Mouse (Mus musculus): ENCODE results near the gene Panx2. TPM values are rescaled to one million over a fixed set of nuclear protein-coding genes. Genes with fewer than 3 reads are reported as not detected.

The Panx2 gene
- polyA plus RNA-seq, 1 experiment from 2014 or later = 0.88 TPM

GRCm38 (mm10) chr15:89100823-89101222 is 41.3 kb downstream of the Panx2 start:
- no peak overlapping the region for H3K4me2 ChIP-seq (ENCODE audit: low read depth)
- H3K27me3 ChIP-seq (ENCODE audit: control insufficient read depth, insufficient read depth, low read length) = no peaks in the 10 kb centered on the region
- H3K36me3 ChIP-seq (ENCODE audit: control insufficient read depth, insufficient read depth, low read length) = peaks cover 29% of the 10 kb centered on the region
- H3K4me1 ChIP-seq (ENCODE audit: control insufficient read depth, insufficient read depth, low read length) = no peaks in the 10 kb centered on the region
- 94% methylated on average over 12 of the region's 12 CpGs for WGBS
- H3K9me3 ChIP-seq (ENCODE audit: control insufficient read depth, low read length) = no peaks in the 10 kb centered on the region
- ATAC-seq (ENCODE audit: insufficient read depth, low FRiP score, low TSS enrichment) = no peak
- DNase-seq (ENCODE audit: low spot score) = no peak
- H3K27ac ChIP-seq (ENCODE audit: low read depth, low read length) = no peak overlapping the region
- no peak overlapping the region for H3K9ac ChIP-seq (ENCODE audit: low read length)
- no peak overlapping the region for H3K4me3 ChIP-seq (ENCODE audit: low read depth, low read length)

- WGBS = 89% methylated on average over 5 of the region's 5 CpGs
- DNase-seq (ENCODE audit: low spot score) = no peak
- no peak overlapping the region for H3K27ac ChIP-seq (ENCODE audit: low read depth, low read length)
- no peaks in the 10 kb centered on the region for H3K4me1 ChIP-seq (ENCODE audit: control insufficient read depth, insufficient read depth, low read length)
- no peaks in the 10 kb centered on the region for H3K27me3 ChIP-seq (ENCODE audit: control insufficient read depth, insufficient read depth, low read length)
- no peak overlapping the region for H3K4me3 ChIP-seq (ENCODE audit: low read depth, low read length)
- H3K9ac ChIP-seq (ENCODE audit: low read length) = no peak overlapping the region
- peaks cover 32% of the 10 kb centered on the region for H3K36me3 ChIP-seq (ENCODE audit: control insufficient read depth, insufficient read depth, low read length)
- H3K4me2 ChIP-seq (ENCODE audit: low read depth) = no peak overlapping the region
- no peak for ATAC-seq (ENCODE audit: insufficient read depth, low FRiP score, low TSS enrichment)
- H3K9me3 ChIP-seq (ENCODE audit: control insufficient read depth, low read length) = no peaks in the 10 kb centered on the region
Measured at GRCm38 (mm10) chr15:89102646-89103045, 43.1 kb downstream of the Panx2 start.

- no peak for ATAC-seq (ENCODE audit: insufficient read depth, low FRiP score, low TSS enrichment)
- Histone ChIP-seq H3K4me2 (ENCODE audit: low read depth) (no peak overlapping the region), H3K4me1 (ENCODE audit: control insufficient read depth, insufficient read depth, low read length) (no peaks in the 10 kb centered on the region), H3K27me3 (ENCODE audit: control insufficient read depth, insufficient read depth, low read length) (no peaks in the 10 kb centered on the region), H3K36me3 (ENCODE audit: control insufficient read depth, insufficient read depth, low read length) (peaks cover 36% of the 10 kb centered on the region), H3K9me3 (ENCODE audit: control insufficient read depth, low read length) (no peaks in the 10 kb centered on the region), H3K27ac (ENCODE audit: low read depth, low read length) (no peak overlapping the region), H3K4me3 (ENCODE audit: low read depth, low read length) (no peak overlapping the region), H3K9ac (ENCODE audit: low read length) (no peak overlapping the region)
- no peak for DNase-seq (ENCODE audit: low spot score)
- 87% methylated on average over 10 of the region's 10 CpGs for WGBS
Measured at GRCm38 (mm10) chr15:89103921-89104320, 44.4 kb downstream of the Panx2 start.

- Histone ChIP-seq H3K27ac (ENCODE audit: low read depth, low read length) (no peak overlapping the region), H3K9ac (ENCODE audit: low read length) (no peak overlapping the region), H3K4me2 (ENCODE audit: low read depth) (no peak overlapping the region), H3K36me3 (ENCODE audit: control insufficient read depth, insufficient read depth, low read length) (peaks cover 34% of the 10 kb centered on the region), H3K4me3 (ENCODE audit: low read depth, low read length) (no peak overlapping the region), H3K27me3 (ENCODE audit: control insufficient read depth, insufficient read depth, low read length) (no peaks in the 10 kb centered on the region), H3K4me1 (ENCODE audit: control insufficient read depth, insufficient read depth, low read length) (no peaks in the 10 kb centered on the region), H3K9me3 (ENCODE audit: control insufficient read depth, low read length) (no peaks in the 10 kb centered on the region)
- DNase-seq (ENCODE audit: low spot score) = no peak
- no peak for ATAC-seq (ENCODE audit: insufficient read depth, low FRiP score, low TSS enrichment)
- 95% methylated on average over 8 of the region's 8 CpGs for WGBS
Measured at GRCm38 (mm10) chr15:89104425-89104824, 44.9 kb downstream of the Panx2 start.

GRCm38 (mm10) chr15:89106073-89106472 is 46.5 kb downstream of the Panx2 start:
- Histone ChIP-seq H3K36me3 (ENCODE audit: control insufficient read depth, insufficient read depth, low read length) (peaks cover 32% of the 10 kb centered on the region), H3K4me3 (ENCODE audit: low read depth, low read length) (no peak overlapping the region), H3K9ac (ENCODE audit: low read length) (no peak overlapping the region), H3K27me3 (ENCODE audit: control insufficient read depth, insufficient read depth, low read length) (no peaks in the 10 kb centered on the region), H3K27ac (ENCODE audit: low read depth, low read length) (no peak overlapping the region), H3K9me3 (ENCODE audit: control insufficient read depth, low read length) (no peaks in the 10 kb centered on the region), H3K4me1 (ENCODE audit: control insufficient read depth, insufficient read depth, low read length) (no peaks in the 10 kb centered on the region), H3K4me2 (ENCODE audit: low read depth) (no peak overlapping the region)
- WGBS = 91% methylated on average over 13 of the region's 13 CpGs
- ATAC-seq (ENCODE audit: insufficient read depth, low FRiP score, low TSS enrichment) (no peak), DNase-seq (ENCODE audit: low spot score) (no peak)

- Histone ChIP-seq H3K27ac (ENCODE audit: low read depth, low read length) (no peak overlapping the region), H3K9ac (ENCODE audit: low read length) (no peak overlapping the region), H3K4me2 (ENCODE audit: low read depth) (no peak overlapping the region), H3K36me3 (ENCODE audit: control insufficient read depth, insufficient read depth, low read length) (peaks cover 25% of the 10 kb centered on the region), H3K4me3 (ENCODE audit: low read depth, low read length) (no peak overlapping the region), H3K9me3 (ENCODE audit: control insufficient read depth, low read length) (no peaks in the 10 kb centered on the region), H3K4me1 (ENCODE audit: control insufficient read depth, insufficient read depth, low read length) (no peaks in the 10 kb centered on the region), H3K27me3 (ENCODE audit: control insufficient read depth, insufficient read depth, low read length) (no peaks in the 10 kb centered on the region)
- ATAC-seq (ENCODE audit: insufficient read depth, low FRiP score, low TSS enrichment) (no peak), DNase-seq (ENCODE audit: low spot score) (no peak)
- 93% methylated on average over 1 of the region's 1 CpGs for WGBS
Measured at GRCm38 (mm10) chr15:89106976-89107375, 47.4 kb downstream of the Panx2 start.

- no peak overlapping the region for H3K4me3 ChIP-seq (ENCODE audit: low read depth, low read length)
- no peaks in the 10 kb centered on the region for H3K9me3 ChIP-seq (ENCODE audit: control insufficient read depth, low read length)
- H3K27me3 ChIP-seq (ENCODE audit: control insufficient read depth, insufficient read depth, low read length) = no peaks in the 10 kb centered on the region
- H3K36me3 ChIP-seq (ENCODE audit: control insufficient read depth, insufficient read depth, low read length) = peaks cover 16% of the 10 kb centered on the region
- no peak for DNase-seq (ENCODE audit: low spot score)
- no peaks in the 10 kb centered on the region for H3K4me1 ChIP-seq (ENCODE audit: control insufficient read depth, insufficient read depth, low read length)
- H3K27ac ChIP-seq (ENCODE audit: low read depth, low read length) = no peak overlapping the region
- ATAC-seq (ENCODE audit: insufficient read depth, low FRiP score, low TSS enrichment) = no peak
- 88% methylated on average over 9 of the region's 9 CpGs for WGBS
- H3K9ac ChIP-seq (ENCODE audit: low read length) = no peak overlapping the region
- no peak overlapping the region for H3K4me2 ChIP-seq (ENCODE audit: low read depth)
Measured at GRCm38 (mm10) chr15:89110147-89110546, 50.6 kb downstream of the Panx2 start.

- Histone ChIP-seq H3K27me3 (ENCODE audit: control insufficient read depth, insufficient read depth, low read length) (no peaks in the 10 kb centered on the region), H3K4me3 (ENCODE audit: low read depth, low read length) (no peak overlapping the region), H3K36me3 (ENCODE audit: control insufficient read depth, insufficient read depth, low read length) (no peaks in the 10 kb centered on the region; the same call in 1 of the 2 replicates), H3K4me1 (ENCODE audit: control insufficient read depth, insufficient read depth, low read length) (peaks cover 22% of the 10 kb centered on the region), H3K9ac (ENCODE audit: low read length) (no peak overlapping the region), H3K4me2 (ENCODE audit: low read depth) (no peak overlapping the region), H3K27ac (ENCODE audit: low read depth, low read length) (no peak overlapping the region), H3K9me3 (ENCODE audit: control insufficient read depth, low read length) (no peaks in the 10 kb centered on the region)
- DNase-seq (ENCODE audit: low spot score) = no peak
- ATAC-seq (ENCODE audit: insufficient read depth, low FRiP score, low TSS enrichment) = no peak
Measured at GRCm38 (mm10) chr15:89118007-89118406, 58.5 kb downstream of the Panx2 start.

- peak; percentile 84 for ATAC-seq (ENCODE audit: insufficient read depth, low FRiP score, low TSS enrichment)
Measured at GRCm38 (mm10) chr15:89122649-89123366, 63.3 kb downstream of the Panx2 start, which contains the start of gene Tubgcp6. Tubgcp6 (minus strand) TSS chr15:89123112.

More at GRCm38 (mm10) chr15:89122649-89123366, 63.3 kb downstream of the Panx2 start, which contains the start of gene Tubgcp6:
- Histone ChIP-seq H3K4me3 (ENCODE audit: low read depth, low read length) (peak within 1 kb of the TSS; percentile 86), H3K27ac (ENCODE audit: low read depth, low read length) (peak within 1 kb of the TSS; percentile 28), H3K36me3 (ENCODE audit: control insufficient read depth, insufficient read depth, low read length) (no peaks in the 10 kb centered on the region), H3K4me1 (ENCODE audit: control insufficient read depth, insufficient read depth, low read length) (peaks cover 33% of the 10 kb centered on the region), H3K27me3 (ENCODE audit: control insufficient read depth, insufficient read depth, low read length) (no peaks in the 10 kb centered on the region), H3K9ac (ENCODE audit: low read length) (peak within 1 kb of the TSS; percentile 75), H3K4me2 (ENCODE audit: low read depth) (peak within 1 kb of the TSS; percentile 97), H3K9me3 (ENCODE audit: control insufficient read depth, low read length) (no peaks in the 10 kb centered on the region)
- WGBS = under 1% methylated on average over 46 of the region's 47 CpGs
- DNase-seq (ENCODE audit: low spot score) = peak; percentile 97

All from neural tube, embryonic 11.5 days (tissue).